Mouse (Mus musculus): ENCODE measurements around the gene Ano6.

The Ano6 gene

DNA sequence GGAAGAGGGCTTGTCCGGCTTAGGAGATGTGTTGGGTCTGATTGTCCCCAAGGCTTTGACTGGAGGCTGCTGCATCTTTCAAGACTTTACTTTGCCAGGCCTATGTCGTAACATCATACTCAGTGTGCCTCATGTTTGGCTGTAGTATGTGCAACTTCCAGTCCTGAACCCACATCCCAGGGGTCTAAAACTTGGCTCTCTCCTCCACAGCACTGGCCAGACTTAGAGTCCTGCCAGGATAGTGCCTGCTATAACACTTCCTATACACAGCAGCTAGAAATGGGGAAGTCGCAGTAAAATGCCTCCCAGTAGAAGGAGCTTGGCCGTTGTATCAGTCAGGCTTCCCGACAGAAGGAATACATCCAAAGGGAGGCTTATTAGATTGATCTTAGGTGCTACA lies 21.9 kb upstream of the Ano6 start:
- no peak for DNase-seq (ENCODE audit: low read depth, low spot score)

GRCm38 (mm10) chr15:95769576-95769975 lies 21.1 kb upstream of the Ano6 start:
- no peak for DNase-seq (ENCODE audit: low read depth, low spot score)

GRCm38 (mm10) chr15:95770307-95770706 lies 20.3 kb upstream of the Ano6 start:
- no peak for DNase-seq (ENCODE audit: low read depth, low spot score)

- no peak for DNase-seq (ENCODE audit: low read depth, low spot score)
These were observed 18.3 kb upstream of the Ano6 start for GRCm38 (mm10) chr15:95772374-95772773.

DNA sequence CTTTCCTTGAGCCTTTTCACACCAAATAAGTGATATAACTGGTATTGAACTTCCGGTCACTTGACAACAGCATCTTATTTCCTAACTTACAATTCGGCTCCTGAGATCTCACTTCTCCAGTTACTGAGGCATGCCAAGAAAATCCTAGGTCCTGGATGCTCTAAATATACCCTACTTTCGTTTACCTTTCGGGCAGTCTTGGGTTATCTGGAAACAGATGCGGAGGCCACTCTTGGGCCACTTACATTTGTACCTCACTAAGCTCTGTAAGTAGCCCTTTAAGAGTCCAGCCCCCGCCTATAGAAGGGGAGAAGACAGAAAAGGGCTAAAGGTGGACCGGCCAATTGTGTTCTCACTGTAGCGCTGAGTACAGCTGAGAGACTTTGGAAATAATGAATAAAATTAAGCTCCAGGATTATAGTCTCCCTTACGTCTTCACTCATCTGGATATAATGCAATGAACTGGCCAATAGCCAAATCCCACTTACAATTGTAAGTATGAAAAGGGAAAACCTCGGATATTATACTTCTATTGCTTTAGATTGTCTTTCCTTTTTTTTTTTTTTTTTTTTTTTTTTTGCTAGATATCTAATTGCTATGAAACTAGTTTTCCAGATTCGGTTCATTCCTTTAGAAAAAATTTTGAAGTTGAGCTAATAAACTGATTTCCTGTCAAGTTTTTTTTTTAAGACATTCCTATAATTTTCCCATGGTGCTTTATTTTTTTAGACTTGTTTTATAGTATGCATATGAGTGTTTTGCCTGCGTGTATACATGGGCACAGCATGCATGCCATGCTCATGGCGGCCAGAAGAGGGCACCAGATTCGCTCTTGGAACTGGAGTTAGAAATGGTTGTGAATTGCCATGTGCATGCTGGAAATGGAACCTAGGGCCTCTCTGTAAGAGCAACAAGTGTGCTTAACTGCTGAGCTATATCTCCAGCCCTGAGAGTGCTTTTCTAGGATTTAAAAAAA lies 17.5 kb upstream of the Ano6 start:
- DNase-seq (ENCODE audit: low read depth, low spot score), result peak; percentile 41

- no peak for DNase-seq (ENCODE audit: low read depth, low spot score)
These were observed 16.4 kb upstream of the Ano6 start for GRCm38 (mm10) chr15:95774197-95774596.

- no peak for DNase-seq (ENCODE audit: low read depth, low spot score)
These were observed 15.8 kb upstream of the Ano6 start for GRCm38 (mm10) chr15:95774674-95775414.

- no peak for DNase-seq (ENCODE audit: low read depth, low spot score)
These were observed 12.9 kb upstream of the Ano6 start for GRCm38 (mm10) chr15:95777743-95778142.

GRCm38 (mm10) chr15:95778710-95779109 lies 11.9 kb upstream of the Ano6 start:
- no peak for DNase-seq (ENCODE audit: low read depth, low spot score)

- no peak for DNase-seq (ENCODE audit: low read depth, low spot score)
These were observed 4.0 kb upstream of the Ano6 start for GRCm38 (mm10) chr15:95786624-95787023.

DNA sequence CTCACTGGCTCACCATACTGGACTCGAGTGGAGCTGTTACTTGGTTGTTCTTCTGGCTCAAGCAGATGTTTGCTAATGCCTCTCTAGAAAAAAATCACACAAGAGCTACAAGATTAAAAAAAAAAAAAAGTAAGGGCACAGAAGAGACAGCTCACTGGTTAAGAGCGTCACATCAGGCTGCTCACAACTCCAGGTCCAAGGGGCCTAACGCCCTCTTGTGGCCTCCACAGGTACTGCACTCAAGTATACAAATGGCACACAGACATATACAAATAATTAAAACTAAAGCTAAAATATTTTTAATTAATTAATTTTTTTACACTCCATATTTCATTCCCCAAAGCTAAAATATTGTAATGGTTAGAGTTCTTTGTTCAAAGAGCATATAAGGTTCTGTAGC lies 3.1 kb upstream of the Ano6 start:
- DNase-seq (ENCODE audit: low read depth, low spot score), result no peak

GRCm38 (mm10) chr15:95789562-95790528 lies 798 bp upstream of the Ano6 start:
- DNase-seq (ENCODE audit: low read depth, low spot score), result no peak

- no peak for DNase-seq (ENCODE audit: low read depth, low spot score)
These were observed 623 bp downstream of the Ano6 start for GRCm38 (mm10) chr15:95791141-95791791.

DNA sequence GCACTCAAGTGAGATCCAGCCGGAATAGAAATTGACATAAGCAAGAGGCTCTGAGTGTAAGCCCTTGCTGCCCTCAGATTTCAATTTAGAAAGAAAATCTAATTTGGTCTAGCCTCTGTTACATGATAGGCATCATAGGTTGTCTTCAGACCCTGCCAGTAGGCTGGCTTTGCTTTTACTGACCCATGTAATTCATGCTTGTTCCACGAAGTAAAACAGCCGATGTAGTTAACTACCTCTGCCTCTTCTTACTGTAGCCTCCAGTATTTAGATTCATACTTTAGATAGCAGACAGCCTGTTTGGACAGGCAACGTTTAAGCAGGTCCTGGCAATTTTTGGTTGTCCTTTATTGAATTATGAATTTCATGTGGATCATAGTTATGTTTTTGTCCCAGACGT lies 1.2 kb downstream of the Ano6 start:
- DNase-seq (ENCODE audit: low read depth, low spot score), result no peak

- no peak for DNase-seq (ENCODE audit: low read depth, low spot score)
These were observed 1.9 kb downstream of the Ano6 start for GRCm38 (mm10) chr15:95792261-95793260.

DNA sequence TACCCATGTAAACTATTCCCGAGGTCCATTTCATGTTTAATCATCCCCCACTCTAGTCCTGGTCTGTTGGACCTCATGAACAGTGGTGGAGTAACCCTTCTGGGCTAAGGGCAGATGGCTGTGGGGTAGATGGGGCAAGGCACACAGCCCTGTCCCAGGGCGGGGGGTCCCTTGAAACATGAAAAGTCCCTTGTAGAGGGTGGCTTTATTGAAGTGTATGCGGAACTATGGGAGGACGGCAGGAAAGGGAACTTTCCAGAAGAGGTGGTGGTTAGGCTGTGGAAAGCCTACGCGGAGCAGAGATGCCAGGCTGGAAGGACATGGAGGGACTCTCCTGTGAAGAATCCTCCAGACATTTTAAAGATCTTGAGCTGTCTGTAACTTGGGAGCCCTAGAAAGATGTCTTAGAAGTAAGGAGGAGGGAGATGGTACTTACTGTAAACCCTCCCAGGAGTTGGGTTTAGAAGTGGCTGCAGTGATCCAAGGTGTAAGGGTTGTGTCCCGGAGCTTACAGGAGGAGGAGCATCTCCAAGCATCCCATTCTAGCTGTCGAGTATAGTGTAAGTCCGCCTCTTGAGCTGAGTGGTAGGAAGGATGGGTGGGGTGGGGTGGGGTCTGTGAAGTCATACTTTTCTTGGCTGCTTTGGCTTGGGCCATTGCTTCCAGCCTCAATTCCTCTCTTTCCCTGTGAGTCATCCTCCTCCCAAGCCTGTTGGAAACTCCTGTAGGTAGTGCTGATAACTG lies 3.3 kb downstream of the Ano6 start:
- no peak for DNase-seq (ENCODE audit: low read depth, low spot score)

- no peak for DNase-seq (ENCODE audit: low read depth, low spot score)
These were observed 4.2 kb downstream of the Ano6 start for GRCm38 (mm10) chr15:95794611-95795565.

DNA sequence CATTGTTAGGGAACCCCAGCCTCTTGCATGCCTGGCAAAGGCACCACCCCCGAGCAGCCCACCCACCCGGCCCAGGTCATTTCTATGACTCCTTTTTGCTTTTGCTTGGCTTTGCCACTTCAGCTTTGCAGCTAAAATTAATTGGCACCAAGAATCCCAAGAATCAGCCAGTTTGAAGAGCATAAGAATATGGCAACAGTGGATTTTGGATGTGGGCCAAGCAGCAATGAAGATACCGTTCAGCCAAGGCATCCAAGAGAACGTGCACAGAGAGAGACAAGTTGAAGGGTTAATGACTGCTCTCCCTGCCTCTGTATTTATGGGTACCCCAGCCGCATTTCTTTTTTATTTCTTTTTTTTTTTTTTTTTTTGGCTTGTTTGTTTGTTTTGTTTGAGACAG lies 5.4 kb downstream of the Ano6 start:
- DNase-seq (ENCODE audit: low read depth, low spot score), result no peak
